Mouse (Mus musculus): ENCODE results near the gene Slc4a1.

DNA sequence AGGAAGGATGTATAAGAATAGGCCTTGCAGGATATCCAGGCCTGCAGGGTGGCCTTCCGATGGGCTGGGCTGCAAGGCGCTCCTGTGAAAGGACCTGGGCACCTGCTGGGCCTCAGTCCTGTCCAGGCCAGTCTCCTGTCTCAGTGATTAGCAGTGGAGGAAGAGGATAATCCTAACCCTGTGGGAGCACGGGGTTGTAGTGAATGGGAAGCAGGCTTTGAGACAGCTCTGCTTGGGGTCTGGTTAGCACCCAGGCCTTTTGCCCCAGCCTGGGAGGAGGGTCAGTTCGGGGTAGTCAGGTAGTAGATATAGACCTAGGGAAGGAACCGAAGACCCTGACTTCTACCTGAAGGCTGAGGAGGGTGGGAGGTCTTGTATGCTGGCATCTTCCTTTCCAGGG is 18.3 kb downstream of the Slc4a1 start:
- TF ChIP-seq CTCF (IDR thresholded peaks at IDR 0.05; ENCODE audit: borderline replicate concordance, insufficient read depth, low read depth, low read length) (no peak), POLR2A (IDR thresholded peaks at IDR 0.05; ENCODE audit: borderline replicate concordance, insufficient read depth, low read length) (no peak)
